Mouse (Mus musculus): ENCODE measurements around the gene Snrpb2.
A peak's percentile ranks its signal among the peaks of the same experiment; 100 is the strongest.

Snrpb2 gene

DNA sequence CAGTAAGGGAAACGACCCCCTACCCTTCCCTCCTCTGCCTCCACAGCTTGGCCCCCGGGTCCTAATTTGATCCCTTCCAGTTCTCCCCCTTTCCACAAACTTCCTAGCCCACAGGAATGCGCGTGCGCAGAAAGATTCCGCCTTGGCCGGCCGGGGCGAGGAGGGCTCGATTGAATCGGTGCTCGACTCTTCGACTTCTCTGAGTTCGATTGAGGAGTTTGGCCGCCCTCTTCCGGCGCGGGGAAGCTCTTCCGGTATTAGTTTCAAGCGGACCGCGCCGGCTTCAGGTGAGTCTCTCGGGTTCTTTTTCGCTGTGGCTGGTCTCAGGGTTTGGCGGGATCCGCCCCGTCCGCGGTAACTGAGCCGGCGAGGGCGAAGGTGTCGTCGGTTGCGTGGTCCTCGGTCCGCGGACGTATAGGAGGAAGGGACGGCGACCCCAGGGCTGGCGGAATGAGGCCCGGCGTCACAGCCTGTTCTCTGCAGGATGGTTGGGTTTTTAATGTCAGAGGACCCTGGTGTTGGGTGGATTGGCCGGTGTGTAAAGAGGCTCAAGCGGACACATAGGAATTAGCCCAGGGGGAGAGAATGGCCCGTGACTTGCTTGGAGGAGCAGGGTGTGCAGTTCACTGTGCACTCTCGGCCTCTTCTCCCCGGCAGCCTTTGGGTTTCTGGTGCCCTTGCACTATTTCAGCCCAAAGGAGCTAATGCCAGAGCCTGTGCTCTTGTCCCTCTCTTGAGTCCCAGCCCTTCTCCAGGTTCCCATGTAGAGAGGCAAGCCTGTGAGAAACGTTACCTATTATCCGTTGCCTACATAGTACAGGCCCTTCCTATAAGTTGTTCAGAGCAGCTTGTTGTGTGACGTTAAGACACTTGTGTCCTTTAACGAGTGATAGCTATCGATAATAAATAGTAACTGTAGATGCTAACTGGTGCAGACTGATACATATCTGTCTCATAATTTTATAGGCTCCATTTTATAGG, at the start of gene Snrpb2:
Snrpb2 (plus strand) TSS at position 228 of the 981 bp plus-strand sequence.
- DNase-seq (ENCODE audit: low spot score in 2 of 2) = peak; percentile 83 to 84

DNA sequence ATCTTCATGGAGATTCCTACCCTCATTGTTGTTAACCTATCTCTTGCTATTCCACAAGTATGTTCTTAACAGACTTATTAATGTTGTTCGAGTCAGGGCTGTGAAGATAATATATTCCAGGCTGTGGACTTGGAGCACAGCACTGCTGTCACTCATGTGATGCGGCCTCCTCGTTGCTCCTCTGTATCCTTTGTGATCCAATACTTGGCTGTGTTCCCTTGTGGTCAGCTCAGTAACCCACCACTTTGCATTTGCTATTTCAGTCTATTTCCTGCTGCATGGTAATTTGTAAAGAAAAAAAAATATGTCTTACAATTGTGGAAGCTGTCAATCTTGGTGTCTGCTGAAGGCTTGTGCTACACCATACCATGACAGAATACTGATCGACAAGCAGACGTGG, 49.8 kb upstream of the Snrpb2 start:
- no peak for DNase-seq (ENCODE audit: low spot score in 2 of 2)

DNA sequence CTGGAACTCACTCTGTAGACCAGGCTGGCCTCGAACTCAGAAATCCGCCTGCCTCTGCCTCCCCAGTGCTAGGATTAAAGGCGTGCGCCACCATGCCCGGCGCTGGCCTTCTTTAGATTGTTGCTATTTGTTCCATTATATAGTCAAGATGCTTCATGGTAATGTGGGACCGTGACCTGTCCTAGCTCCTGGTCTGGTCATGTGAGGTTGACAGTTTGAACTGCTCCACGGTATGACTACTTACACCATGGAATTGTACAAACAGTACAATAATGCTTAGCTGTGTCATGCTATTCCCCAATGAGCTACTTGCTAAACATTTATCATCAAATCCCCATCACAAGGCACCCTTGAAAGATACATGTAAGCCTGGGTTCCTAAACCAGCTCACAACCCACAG, 44.8 kb upstream of the Snrpb2 start:
- DNase-seq (ENCODE audit: low spot score in 2 of 2) = no peak

DNA sequence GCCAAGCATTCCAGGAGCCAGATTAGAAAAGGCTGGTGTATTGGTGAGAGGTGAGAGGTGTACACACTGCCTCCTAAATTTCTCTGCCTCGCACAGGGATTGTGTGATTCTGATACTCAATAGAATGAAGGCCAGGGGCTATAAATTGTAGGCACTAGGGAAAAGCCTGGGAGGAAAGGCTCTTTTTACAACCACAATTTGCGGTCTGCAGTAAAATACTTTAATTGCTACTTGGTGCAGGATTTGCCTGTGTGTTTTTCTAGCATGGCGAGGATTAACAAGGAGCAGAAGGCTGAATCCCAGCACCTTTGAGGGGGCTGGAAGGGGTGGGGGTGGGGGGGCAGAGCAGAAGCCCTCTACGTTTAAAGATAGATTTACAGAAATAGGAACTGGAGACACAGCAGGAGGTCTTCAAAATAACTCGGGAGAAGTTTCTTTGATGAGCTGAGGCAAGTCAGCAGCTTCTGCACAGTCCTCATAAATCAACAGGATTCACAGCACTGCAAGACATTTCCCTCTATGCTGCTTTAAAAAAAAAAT, 44.2 kb upstream of the Snrpb2 start:
- no peak for DNase-seq (ENCODE audit: low spot score in 2 of 2)

DNA sequence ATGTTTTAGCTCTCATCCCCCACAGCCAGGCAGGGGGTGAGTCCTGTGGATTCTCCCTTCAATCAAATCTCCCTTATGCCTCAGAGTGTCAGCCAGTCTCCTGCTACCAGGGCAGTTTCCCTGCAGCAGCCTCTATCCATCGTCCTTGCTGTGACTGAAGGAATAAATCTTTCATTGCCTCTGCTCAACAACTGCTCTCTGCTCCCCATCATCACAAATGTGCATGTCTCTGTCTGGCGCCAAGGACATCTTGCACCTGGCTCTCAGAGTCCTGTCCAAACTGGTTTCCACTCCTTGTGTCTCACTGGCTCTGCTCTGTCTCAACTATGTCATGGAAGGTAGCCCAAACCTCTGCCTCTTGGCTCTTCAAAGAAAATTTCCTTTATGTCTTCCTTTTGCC, 43.1 kb upstream of the Snrpb2 start:
- DNase-seq (ENCODE audit: low spot score in 2 of 2) = no peak

DNA sequence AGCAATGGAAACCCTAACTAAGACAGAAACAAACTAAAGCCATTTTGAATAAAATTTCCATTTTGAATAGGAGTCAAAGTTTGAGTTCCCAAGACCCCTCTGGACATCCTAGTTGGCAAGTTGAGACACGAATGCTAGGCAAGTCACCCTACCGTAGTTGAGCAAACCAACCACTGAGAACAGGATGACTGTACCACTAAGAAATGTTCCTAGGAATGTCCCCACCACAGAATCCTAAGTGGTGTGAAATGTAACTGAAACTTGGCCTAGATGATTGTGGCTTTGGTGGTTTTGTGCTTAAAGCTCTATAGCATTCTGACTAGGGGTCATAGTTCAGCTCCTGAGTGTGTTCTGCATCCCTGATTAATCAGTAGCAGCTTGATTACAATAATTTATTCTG, 39.5 kb upstream of the Snrpb2 start:
- no peak for DNase-seq (ENCODE audit: low spot score in 2 of 2)

DNA sequence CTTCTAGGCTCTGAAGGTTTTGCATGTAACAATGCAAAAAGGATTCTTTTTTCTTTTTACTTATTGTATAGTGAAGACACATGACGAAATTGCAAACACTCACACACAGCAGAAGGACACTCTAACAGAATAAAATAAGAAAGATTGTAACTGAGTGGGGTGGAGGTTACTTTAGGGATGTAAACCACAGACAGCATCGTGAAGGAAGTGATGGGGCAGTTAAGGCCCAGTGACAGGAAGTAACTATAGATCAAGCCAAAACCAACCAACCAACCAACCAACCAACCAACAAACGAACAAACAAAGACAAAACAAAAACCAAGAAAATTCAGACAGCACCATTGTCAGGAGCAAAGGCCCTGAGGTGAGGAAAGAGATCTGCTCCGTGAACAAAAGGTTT, 38.6 kb upstream of the Snrpb2 start:
- DNase-seq (ENCODE audit: low spot score in 2 of 2) = no peak

DNA sequence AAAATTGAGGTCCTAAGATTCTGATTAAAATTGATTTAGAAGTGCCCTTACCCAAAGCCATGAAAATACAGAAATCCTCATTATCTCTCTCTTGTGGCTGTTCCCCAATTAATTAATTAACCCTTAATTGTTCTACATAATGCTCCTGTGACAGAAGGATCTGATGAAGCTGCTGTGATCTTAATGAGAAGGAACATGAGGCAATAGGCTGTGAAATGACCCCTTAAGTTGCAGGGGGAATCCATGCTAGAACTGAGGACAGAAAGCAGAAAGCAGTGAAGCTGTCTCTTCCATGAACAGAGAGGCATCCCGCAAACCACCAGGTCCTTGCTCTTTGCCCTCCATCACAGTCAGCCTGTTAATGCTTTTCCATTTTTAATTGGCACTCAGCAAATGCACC, 31.6 kb upstream of the Snrpb2 start:
- no peak for DNase-seq (ENCODE audit: low spot score in 2 of 2)

DNA sequence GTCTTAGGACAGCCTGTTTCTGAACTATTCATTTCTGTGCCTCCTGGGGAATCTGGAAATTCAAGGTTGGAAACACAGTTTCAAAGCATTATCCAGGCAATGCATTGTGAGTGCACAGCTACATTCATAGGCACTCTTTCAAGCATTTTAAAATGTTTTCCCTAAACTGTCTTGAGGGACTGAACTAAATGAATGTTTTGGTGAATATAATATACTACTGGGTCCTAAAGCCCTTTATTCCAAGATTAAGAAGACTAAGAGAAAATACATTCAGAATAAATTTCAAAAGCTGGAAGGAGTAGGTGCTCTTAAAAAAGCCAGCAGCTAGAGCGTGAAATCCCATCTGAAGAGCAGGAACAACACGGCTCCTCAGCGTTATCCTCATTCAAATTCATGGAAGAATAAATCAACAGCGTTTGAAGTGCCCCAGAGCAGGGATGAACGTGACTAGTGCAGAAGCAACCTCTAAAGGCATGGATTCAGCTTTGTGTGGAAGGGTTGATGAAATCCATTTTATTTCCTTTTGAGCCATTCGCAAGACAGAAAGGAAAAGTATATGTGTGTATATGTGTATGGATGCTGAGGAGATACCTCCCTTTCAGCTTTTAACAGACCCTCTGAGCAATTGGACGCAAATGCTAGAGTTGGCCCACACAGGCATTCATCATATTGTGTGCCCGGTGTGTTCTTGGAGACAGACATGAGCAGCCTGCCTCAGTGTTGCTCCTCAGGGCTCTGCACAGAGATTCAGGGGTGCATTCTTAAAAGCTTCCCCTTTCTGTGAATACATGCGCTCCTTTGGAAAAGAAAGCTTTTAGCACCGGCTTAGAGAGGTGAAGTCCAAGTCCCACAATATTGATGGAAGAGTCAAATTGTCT, 30.2 kb upstream of the Snrpb2 start:
- DNase-seq (ENCODE audit: low spot score in 2 of 2) = no peak

DNA sequence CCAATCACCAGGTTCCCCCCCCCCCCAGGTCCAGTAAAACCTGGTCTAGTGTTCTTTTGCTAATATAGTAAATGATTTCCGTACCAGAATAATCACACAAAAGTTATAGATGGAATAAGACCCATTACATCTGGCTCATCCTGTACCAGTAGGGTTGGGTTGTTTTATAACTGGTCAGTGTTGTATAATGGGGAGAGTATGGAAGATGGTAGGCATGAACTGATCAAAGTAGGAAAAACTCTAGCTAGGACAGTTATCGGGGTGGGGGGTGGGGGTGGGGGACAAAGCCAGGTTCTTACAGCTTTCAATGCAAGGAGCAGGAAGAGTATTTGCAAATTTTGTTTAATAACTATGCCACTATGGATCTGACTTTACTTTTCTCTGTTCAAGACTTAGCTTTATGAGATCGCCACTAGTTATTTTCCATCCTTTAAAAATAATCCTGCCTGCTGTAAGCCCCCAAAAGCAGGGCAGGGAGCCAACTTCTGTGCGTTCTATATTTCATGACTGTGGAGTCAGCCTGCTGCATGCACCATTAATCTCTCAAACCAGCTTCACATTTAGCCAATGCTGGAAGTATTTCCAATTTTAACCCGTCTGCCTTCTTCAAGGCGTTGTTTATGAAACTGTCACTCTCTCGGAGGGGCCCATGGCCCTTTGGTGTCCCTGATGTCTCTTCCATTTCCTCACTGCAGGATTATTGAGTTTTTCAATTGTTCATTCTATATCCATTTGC, 28.3 kb upstream of the Snrpb2 start:
- no peak for DNase-seq (ENCODE audit: low spot score in 2 of 2)

DNA sequence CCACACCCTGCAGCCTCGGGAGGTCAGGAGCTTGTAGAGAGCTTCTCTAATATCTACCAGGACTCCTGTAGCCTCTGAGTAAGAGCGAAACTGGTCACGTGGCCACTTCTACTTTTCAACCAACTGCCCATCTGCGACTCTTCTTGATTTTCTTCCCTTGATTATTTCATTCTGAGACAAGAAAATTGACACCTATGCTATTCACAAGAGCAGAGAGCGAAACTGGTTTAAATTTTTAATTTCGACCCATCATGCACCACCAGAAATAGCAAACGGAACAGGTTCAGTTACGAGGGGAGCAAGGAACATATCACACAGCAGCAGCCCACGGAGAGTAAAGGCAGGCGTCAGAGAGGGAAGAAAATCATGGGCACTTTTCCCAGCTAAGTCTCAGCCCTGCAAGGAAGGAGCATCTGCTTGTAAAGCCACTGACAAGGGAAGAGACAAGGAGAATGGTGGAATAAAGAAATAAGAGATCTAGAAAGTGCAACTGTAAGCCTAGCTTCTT, 27.7 kb upstream of the Snrpb2 start:
- DNase-seq (ENCODE audit: low spot score in 2 of 2) = no peak

DNA sequence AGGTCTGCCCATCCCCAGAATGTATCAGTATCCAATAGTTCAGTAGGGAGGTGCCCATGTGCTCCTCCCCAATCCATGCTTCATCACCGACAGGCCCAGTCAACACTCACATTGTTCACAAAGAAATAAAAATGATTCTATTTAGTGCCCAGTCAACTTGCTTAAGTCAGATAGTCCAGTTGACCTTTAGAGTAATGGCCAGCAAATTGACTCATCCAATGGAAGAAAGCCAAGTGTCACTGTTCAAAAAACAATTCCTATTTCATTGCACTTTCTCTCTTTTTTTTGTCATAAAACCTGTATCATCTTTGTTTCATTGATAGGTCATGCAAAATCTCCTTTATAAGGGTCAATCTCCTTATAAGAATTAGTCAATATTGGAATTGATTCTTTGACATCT, 21.2 kb upstream of the Snrpb2 start:
- no peak for DNase-seq (ENCODE audit: low spot score in 2 of 2)

DNA sequence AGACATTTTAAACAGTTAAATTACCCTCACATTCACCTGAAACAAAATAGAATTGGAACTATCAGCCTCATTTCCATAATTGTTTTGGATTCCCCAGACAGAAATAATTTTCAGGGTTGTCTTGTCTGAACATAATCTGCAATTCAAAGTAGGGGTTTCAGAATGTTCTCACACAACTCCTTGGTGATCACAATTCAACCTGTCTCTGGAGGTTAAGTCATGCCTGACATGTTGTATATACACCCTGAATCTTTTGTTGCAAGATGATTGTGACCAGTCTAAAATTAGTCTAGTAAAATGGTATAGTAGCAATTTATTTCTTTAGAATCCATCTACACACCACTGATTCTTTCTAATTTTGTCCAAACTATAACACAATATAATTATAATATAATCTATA, 7.6 kb upstream of the Snrpb2 start:
- no peak for DNase-seq (ENCODE audit: low spot score in 2 of 2)

DNA sequence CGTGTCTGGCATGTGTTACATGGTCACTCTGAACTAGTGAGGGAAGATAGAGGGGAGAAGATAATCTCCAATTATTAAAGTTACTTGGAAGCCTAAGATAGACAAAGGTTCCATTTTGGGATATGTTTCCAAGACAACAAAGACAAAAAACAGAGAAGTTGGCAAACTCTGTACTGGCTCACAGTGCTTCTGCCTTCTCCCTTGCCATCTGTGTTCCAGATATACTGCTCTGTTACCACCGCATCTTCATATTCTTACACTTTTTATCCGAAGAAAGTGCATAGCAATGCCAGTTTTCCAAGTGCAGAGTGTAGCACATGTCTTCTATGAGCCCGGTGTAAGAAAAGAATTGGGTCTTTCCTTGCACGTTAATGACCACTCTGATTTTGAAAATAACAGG, 6.1 kb upstream of the Snrpb2 start:
- DNase-seq (ENCODE audit: low spot score in 2 of 2) = no peak

DNA sequence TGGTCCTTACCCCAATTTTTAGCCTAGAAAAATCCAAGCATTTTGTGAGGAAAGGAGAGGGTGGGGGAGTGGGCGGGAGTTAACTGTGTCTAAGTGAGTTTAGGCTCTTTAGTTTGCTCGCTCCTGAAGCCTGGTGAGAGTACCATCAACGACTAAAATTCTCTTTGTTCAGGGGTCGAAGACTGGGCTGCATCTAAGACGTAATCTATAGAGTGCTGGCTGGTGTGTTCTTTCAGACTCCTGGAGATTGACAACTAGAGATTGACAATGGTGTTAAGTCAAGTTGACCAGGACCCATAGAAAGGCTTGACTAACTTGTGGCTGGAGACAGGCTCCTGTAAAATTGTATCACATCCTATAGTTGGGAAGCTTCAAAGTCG, 417 bp upstream of the Snrpb2 start:
- no peak for DNase-seq (ENCODE audit: low spot score in 2 of 2)

DNA sequence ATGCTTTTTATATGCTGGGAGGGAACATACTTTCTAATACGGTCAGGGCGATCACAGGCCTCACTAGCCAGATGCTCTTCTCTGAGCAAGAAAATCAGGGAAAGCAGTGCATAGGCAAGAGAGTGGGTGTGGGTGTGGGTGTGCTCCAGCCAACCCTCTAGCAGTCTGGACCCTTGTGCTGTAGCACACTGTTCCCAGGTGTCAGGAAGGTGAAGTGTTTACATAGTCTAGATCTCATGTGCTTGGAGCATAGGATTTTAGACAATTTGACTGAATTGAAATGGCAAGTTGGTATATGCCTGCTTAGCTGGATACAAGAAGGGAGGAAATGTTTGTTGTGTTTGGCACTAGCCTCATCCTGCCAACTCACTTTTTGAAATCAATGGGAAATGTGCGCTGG, 3.1 kb downstream of the Snrpb2 start:
- DNase-seq (ENCODE audit: low spot score in 2 of 2) = no peak

DNA sequence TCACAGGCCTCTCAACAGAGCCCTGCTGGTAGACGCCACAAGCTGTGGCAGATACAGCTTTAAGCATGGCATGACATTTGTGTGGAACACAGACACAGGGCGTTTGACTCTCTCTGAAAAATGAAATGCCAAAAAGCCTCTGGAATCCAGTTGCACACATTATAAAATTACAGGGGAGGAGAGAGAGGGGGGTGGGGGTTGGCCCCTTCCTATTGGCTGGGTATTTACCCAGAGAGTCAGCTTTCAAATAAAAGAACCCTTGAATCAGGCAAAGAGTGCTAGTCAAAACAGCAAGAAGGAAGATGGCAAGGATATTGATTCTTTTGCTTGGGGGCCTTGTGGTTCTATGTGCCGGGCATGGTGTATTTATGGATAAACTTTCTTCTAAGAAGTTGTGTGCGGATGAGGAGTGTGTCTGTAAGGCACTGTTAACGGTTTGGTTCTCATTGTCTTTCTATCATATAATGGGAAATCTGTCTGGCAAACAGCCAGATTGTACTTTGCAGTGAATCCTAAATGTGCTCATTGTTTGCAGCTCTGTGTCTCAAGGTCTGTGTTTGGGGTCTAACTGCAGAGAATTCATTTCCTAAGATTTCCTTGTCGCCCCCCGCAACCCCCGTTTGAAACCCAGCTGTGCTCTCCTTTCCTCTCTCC, 15.5 kb downstream of the Snrpb2 start, which contains the start of gene Otor:
Otor (plus strand) TSS at position 276 of the 654 bp plus-strand sequence.
- no peak for DNase-seq (ENCODE audit: low spot score in 2 of 2)

DNA sequence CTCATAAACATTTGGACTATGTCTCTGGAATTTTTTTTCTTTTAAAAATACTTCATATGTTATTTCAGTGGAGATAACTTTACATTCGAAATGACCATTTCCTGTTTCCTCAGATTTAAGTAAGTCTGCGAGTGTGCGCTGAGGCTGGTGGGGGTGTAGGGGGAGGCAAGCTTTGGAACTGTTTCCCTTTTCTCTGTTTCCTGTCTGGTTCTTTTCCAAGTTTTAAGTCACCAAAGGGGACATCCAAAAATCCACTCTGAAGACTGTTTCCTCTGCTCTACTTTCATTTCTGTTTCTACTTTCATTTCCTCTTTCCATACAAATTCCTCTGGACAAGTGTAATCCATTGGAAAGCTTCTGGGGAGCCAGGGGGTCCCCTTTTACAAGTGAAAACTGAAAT, 18.9 kb downstream of the Snrpb2 start:
- DNase-seq (ENCODE audit: low spot score in 2 of 2) = no peak

DNA sequence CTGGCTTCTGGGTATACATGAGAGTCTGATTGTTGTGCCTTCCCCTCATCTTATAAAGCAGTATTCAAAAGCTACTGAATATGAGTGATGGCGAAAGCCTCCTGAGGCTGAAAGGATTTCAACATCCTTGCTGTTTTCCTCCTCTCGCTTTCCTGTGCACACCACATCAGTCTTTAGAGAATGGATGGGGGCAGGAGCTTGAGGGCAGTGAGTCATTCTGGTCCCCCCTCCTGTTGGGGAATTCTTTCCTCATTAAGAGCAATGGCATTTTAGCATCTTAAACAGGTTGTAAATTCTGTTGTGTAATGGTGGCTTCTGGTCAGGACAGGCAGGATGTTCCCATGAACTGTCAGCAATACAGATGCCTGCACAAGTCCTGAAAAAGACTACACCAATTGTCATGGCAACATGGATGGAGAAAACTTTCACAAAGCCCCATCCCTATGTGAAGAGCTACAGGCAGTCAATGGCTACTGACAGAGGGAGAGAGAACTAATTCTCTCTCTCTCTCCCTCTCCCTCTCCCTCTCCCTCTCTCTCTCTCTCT, 22.1 kb downstream of the Snrpb2 start:
- no peak for DNase-seq (ENCODE audit: low spot score in 2 of 2)

DNA sequence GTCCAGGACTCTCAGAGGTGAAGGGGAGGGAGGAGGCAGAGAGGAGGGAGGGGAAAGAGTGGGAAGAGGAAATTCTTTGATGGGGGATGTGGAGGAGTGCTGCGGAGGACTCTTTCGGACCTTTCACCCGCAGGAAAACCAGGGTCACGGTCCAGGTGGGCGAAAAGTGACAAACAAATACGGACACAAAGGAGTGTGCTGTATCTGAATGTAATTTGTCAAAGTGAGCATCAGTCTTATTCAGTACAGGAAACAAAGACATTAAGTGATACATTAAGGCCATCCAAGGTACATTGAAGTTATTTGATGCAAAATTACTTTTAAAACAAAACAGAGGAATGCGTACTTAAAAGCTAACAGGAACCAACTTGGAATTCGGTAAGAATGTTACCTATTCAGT, 27.0 kb downstream of the Snrpb2 start:
- no peak for DNase-seq (ENCODE audit: low spot score in 2 of 2)

DNA sequence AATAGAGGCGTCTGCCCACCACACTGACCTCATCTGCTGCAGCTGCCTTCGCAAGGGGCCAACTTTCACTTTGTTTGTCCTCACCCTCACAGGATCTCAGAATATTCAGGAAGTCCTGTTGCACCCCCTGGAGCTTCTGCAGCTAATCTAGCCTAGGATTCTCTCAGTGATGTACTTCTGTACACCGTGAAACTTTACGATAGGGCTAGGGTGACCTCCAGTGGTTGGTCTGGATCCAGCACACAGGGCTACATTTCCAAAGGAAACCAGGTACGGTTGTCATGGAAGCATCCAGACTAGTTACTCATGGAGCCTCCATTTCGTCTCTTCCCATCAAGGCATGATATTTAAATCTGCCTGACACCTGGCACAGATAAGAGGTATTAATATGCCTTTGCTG, 30.9 kb downstream of the Snrpb2 start:
- DNase-seq (ENCODE audit: low spot score in 2 of 2) = peak in 1 of 2 experiments; percentile 5

Data from urinary bladder, adult 18-20 months (tissue).